Mouse (Mus musculus): ENCODE measurements around the gene Fam19a1. TPM values are rescaled to one million over a fixed set of nuclear protein-coding genes. Genes with fewer than 3 reads are reported as not detected.

Gene Fam19a1
- polyA plus RNA-seq, 1 experiment = 0.32 TPM

DNA sequence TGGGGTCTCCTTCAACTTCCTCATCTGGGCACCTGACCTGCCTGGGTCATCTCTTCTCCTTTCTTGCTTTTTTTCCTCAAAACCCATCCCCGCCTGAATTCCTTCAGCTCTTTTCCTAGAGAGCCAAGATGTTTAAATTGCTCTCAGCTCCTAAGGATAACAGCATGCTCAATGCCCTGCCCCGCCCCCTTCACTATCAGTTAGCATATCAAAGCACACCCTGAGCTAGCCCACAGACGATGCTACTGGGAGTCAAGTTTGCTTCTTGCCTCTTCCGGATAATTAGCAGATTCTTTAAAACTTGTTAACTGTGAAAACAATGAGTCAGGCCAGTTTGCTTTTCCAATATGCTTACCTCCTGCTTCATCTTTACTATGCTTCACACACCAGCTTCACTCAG, 176.7 kb downstream of the Fam19a1 start:
- no peak overlapping the region for H3K27ac ChIP-seq (ENCODE audit: insufficient read depth, low read length)
- H3K4me1 ChIP-seq (ENCODE audit: control insufficient read depth, insufficient read depth, low read length) = no peaks in the 10 kb centered on the region
- no peak for TF ChIP-seq POLR2A (IDR thresholded peaks at IDR 0.05; ENCODE audit: low read depth, low read length)
- no peak for TF ChIP-seq CTCF (IDR thresholded peaks at IDR 0.05; ENCODE audit: borderline replicate concordance, insufficient read depth, low read length)
- no peak overlapping the region for H3K4me3 ChIP-seq (ENCODE audit: insufficient read depth, low read length)

DNA sequence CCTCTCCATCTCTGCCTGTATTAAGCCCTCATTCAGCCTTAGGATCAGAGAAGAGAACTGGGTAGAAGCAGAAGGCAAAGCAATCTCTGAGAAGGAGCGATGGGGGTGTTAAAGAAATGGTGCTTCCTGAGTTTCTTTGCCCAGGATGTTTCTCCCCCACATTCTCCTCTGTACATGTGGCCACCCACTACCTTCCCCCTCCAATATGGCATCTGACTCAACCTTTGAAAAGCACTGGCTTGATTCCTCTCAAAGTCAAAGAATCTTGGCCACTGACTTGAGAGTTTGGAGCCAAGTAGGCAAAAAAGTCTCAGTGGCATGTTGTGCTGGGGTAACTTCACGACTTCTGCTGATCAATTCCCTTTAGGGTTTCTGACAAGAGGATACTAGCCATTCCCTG, 234.5 kb downstream of the Fam19a1 start:
- Histone ChIP-seq H3K4me1 (ENCODE audit: control insufficient read depth, insufficient read depth, low read length) (no peaks in the 10 kb centered on the region), H3K27ac (ENCODE audit: insufficient read depth, low read length) (no peak overlapping the region), H3K4me3 (ENCODE audit: insufficient read depth, low read length) (no peak overlapping the region)
- no peak for TF ChIP-seq POLR2A (IDR thresholded peaks at IDR 0.05; ENCODE audit: low read depth, low read length)

DNA sequence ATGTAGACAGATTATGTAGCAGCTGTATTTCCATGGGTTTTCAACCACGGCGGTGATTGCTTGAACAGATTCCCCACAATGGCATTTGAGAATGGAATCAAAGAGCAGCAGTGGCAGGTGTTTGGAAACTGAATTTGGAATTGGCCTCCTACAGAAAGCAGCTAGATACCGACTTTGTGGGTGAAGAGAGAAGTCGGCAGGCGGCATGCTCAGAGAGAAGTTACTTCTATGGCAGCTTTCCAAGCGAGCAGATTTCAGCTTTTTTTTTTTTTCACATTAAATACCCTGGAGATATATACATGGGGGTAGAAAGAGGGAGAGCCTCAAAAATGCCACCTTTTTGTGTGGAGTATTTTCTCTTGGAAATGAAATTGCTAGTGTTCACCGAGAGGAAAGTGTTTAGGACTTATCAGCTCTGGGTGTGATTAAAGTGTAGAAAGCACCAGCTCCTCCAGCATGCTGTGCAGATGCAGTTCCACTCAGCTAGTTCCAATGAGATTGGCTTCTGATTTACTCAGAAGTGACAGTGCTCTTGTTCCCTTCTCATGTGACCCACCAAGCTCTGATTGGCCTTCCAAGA, 236.6 kb downstream of the Fam19a1 start:
- H3K4me1 ChIP-seq (ENCODE audit: control insufficient read depth, insufficient read depth, low read length) = no peaks in the 10 kb centered on the region
- H3K4me3 ChIP-seq (ENCODE audit: insufficient read depth, low read length) = no peak overlapping the region
- TF ChIP-seq POLR2A (IDR thresholded peaks at IDR 0.05; ENCODE audit: low read depth, low read length) (no peak), CTCF (IDR thresholded peaks at IDR 0.05; ENCODE audit: borderline replicate concordance, insufficient read depth, low read length) (no peak)
- no peak overlapping the region for H3K27ac ChIP-seq (ENCODE audit: insufficient read depth, low read length)

DNA sequence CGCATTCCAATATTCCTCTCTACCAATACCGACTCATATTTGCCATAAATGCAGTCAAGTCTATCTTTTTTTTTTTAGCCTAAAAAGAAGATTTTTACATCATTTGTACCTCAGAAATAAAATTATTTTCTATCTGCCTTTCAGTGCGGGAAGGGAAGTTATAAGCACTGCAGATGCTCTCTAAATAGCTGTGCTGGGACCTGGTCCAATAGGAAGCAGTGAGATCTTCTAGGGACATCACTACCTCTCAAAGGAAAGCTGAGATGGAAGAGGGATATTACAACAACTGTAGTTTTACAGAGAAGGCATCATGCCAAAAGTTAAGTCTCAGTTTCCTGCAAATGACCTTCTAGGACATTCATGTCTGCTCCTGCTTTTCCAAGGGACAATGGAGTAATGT, 256.6 kb downstream of the Fam19a1 start:
- TF ChIP-seq CTCF (IDR thresholded peaks at IDR 0.05; ENCODE audit: borderline replicate concordance, insufficient read depth, low read length) (no peak), POLR2A (IDR thresholded peaks at IDR 0.05; ENCODE audit: low read depth, low read length) (no peak)
- Histone ChIP-seq H3K4me3 (ENCODE audit: insufficient read depth, low read length) (no peak overlapping the region), H3K27ac (ENCODE audit: insufficient read depth, low read length) (no peak overlapping the region), H3K4me1 (ENCODE audit: control insufficient read depth, insufficient read depth, low read length) (no peaks in the 10 kb centered on the region)

DNA sequence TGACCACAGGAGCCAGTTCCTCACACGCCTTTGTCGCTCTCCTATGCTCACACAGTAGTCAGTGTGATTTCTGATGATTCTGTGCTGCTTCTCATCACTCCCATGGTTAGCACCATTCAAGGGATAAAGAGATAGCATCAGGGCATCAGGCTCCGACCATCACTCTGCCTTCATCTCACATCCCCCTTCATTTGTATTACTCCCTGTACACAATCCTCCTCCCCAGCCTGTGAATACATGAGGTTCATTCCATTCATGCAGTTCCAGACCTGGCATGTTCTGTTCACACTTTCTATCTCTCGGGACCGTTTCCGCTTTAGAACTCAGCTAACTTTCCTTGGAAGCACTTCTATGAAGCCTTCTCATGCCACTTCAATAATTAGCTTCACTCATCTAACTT, 259.9 kb downstream of the Fam19a1 start:
- no peak for TF ChIP-seq CTCF (IDR thresholded peaks at IDR 0.05; ENCODE audit: borderline replicate concordance, insufficient read depth, low read length)
- TF ChIP-seq POLR2A (IDR thresholded peaks at IDR 0.05; ENCODE audit: low read depth, low read length) = no peak
- H3K27ac ChIP-seq (ENCODE audit: insufficient read depth, low read length) = no peak overlapping the region
- no peaks in the 10 kb centered on the region for H3K4me1 ChIP-seq (ENCODE audit: control insufficient read depth, insufficient read depth, low read length)
- H3K4me3 ChIP-seq (ENCODE audit: insufficient read depth, low read length) = no peak overlapping the region

DNA sequence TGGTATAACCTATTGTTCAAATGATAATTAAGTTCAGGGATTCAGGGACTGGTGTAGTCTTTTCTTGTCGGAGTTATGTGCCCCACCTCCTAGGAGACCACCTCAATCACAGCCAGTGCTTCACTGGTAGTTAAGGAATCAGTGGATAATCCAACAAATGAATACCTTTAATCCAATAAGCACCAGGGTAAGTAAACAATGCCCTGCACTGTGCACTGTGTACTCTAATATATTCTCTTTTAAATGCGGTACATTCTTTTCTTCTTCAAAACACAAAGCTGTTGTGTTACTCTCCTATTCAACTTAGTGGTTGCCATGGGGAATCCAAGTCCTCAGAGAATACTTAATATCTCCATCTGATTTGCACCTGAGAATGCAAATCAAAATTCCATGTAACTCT, 260.3 kb downstream of the Fam19a1 start:
- no peak for TF ChIP-seq POLR2A (IDR thresholded peaks at IDR 0.05; ENCODE audit: low read depth, low read length)
- no peak for TF ChIP-seq CTCF (IDR thresholded peaks at IDR 0.05; ENCODE audit: borderline replicate concordance, insufficient read depth, low read length)
- Histone ChIP-seq H3K27ac (ENCODE audit: insufficient read depth, low read length) (no peak overlapping the region), H3K4me1 (ENCODE audit: control insufficient read depth, insufficient read depth, low read length) (no peaks in the 10 kb centered on the region), H3K4me3 (ENCODE audit: insufficient read depth, low read length) (no peak overlapping the region)

DNA sequence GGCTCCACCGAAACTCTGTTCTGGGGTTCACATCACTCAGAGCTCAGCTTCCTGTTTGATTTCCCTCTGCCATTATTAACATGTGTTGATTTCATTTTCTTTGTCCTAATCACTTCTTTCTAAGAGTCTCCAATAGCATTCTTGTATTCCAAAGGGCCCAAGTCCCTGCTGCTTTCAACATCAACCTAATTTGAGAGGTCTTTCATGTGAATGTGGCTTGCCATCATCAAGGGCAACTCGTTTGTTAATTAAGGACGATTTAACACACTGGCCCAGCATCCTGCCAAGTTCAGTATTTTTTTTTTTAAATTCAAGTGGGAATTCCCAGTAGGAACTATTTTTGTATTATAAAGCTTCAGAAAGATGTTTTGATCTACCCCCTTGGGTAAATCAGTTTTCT, 263.8 kb downstream of the Fam19a1 start:
- H3K4me3 ChIP-seq (ENCODE audit: insufficient read depth, low read length) = no peak overlapping the region
- no peak for TF ChIP-seq POLR2A (IDR thresholded peaks at IDR 0.05; ENCODE audit: low read depth, low read length)
- TF ChIP-seq CTCF (IDR thresholded peaks at IDR 0.05; ENCODE audit: borderline replicate concordance, insufficient read depth, low read length) = no peak
- H3K4me1 ChIP-seq (ENCODE audit: control insufficient read depth, insufficient read depth, low read length) = no peaks in the 10 kb centered on the region
- H3K27ac ChIP-seq (ENCODE audit: insufficient read depth, low read length) = no peak overlapping the region

DNA sequence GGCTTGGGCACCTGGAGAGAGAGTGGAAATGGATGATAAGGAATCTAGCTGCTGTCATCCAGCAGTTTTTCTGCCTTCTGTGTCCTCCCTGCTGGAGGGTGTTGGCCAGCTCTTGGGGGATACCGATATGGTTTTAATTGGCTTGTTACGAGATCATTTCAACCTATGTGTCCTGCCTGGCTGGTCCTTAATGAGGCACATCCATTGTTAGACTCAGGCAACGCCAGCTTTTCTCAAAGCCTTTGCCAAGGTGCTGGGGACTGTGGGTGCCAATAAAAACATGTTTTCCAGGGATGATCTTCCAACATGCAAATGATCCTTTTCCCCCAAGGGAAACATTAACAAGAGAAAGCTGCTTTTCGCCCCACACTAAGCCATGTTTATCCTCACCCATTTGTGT, 266.3 kb downstream of the Fam19a1 start:
- TF ChIP-seq POLR2A (IDR thresholded peaks at IDR 0.05; ENCODE audit: low read depth, low read length) = no peak
- no peak for TF ChIP-seq CTCF (IDR thresholded peaks at IDR 0.05; ENCODE audit: borderline replicate concordance, insufficient read depth, low read length)

DNA sequence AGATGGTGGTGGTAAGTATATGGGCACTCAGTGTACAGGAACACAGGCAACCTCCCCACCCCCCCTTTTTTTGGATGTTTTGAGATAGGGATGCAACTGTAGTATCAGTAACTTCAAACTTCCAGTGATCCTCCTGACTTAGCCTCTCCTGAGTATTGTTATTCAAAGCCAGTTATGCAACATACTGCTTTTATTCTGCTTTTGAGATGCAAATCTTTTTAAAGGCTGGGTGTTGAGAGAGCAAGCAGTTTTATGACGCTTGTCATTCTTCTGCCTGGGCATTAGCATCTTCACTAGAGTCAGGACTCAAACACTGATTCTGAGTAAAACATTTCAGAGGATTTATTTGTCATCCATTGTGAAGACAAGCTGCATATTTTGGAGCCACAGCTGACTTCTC, 271.5 kb downstream of the Fam19a1 start:
- no peak overlapping the region for H3K27ac ChIP-seq (ENCODE audit: insufficient read depth, low read length)
- no peak overlapping the region for H3K4me3 ChIP-seq (ENCODE audit: insufficient read depth, low read length)
- H3K4me1 ChIP-seq (ENCODE audit: control insufficient read depth, insufficient read depth, low read length) = no peaks in the 10 kb centered on the region

More for the DNA sequence above, 266.3 kb downstream of the Fam19a1 start:
- H3K4me1 ChIP-seq (ENCODE audit: control insufficient read depth, insufficient read depth, low read length) = no peaks in the 10 kb centered on the region
- H3K27ac ChIP-seq (ENCODE audit: insufficient read depth, low read length) = no peak overlapping the region
- H3K4me3 ChIP-seq (ENCODE audit: insufficient read depth, low read length) = no peak overlapping the region

DNA sequence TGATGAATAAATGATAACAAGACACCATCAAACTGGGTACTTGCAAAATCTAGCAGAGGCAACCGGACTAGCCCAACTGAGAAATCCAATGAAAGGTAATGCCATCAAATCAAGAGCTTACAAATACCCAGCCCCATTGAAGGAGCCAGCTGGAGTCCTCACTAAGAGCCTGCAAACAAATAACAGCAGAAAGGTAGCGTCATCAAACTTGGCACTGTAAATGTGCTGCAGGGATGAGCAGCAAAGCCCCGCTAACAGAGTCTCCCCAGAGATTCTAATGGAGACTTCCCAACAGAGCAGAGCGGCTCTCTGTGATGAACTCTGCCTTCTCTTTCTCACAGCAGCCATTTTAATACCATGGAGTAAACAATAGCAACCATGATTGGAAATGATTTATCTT, 305.9 kb downstream of the Fam19a1 start:
- no peak overlapping the region for H3K27ac ChIP-seq (ENCODE audit: insufficient read depth, low read length)
- no peak overlapping the region for H3K4me3 ChIP-seq (ENCODE audit: insufficient read depth, low read length)
- no peaks in the 10 kb centered on the region for H3K4me1 ChIP-seq (ENCODE audit: control insufficient read depth, insufficient read depth, low read length)
- TF ChIP-seq CTCF (IDR thresholded peaks at IDR 0.05; ENCODE audit: borderline replicate concordance, insufficient read depth, low read length) (no peak), POLR2A (IDR thresholded peaks at IDR 0.05; ENCODE audit: low read depth, low read length) (no peak)

More for the DNA sequence above, 271.5 kb downstream of the Fam19a1 start:
- TF ChIP-seq CTCF (IDR thresholded peaks at IDR 0.05; ENCODE audit: borderline replicate concordance, insufficient read depth, low read length) (no peak), POLR2A (IDR thresholded peaks at IDR 0.05; ENCODE audit: low read depth, low read length) (no peak)

All from embryonic fibroblast, embryonic 13.5 days (primary cell).